Mouse (Mus musculus) lung, adult 2 months (tissue): ENCODE data around the gene Homer2.
A peak's percentile ranks its signal among the peaks of the same experiment; 100 is the strongest.

Experiments used
- CTCF ChIP-seq: fragments of 200-500 bp; IDR thresholded peaks from 2 replicates; pipeline ENCODE4 v1.5.1; 2011; ENCODE audit warnings: mild to moderate bottlenecking, low read length, control low read depth; ENCODE audit not compliant: insufficient read depth
- POLR2A ChIP-seq: fragments of 200-500 bp; IDR thresholded peaks from 2 replicates; pipeline ENCODE4 v1.6.1; 2011; ENCODE audit warnings: low read depth, mild to moderate bottlenecking, control low read depth, low read length, borderline replicate concordance; ENCODE audit errors: extremely low read depth

- peak; percentile 35 for TF ChIP-seq CTCF
- no peak for TF ChIP-seq POLR2A
Measured at GRCm38 (mm10) chr7:81554369-81554768, 153.0 kb downstream of the Homer2 start.
